Mouse (Mus musculus) heart, postnatal 4 days (tissue): ENCODE measurements around the gene Pou2af1. TPM values are rescaled to one million over a fixed set of nuclear protein-coding genes. Genes with fewer than 3 reads are reported as not detected.

ENCODE experiments used
- DNase-seq: peaks from one replicate; pipeline ENCODE4 v3.0.0; 2021
- total RNA-seq, 2 experiments: library from RNA; stranded (reverse); gene quantifications; 2 replicates each; pipeline ENCODE4 v1.2.3; 2021

Gene Pou2af1
- under 1 TPM; 0.32 to 0.45 TPM for total RNA-seq

DNA sequence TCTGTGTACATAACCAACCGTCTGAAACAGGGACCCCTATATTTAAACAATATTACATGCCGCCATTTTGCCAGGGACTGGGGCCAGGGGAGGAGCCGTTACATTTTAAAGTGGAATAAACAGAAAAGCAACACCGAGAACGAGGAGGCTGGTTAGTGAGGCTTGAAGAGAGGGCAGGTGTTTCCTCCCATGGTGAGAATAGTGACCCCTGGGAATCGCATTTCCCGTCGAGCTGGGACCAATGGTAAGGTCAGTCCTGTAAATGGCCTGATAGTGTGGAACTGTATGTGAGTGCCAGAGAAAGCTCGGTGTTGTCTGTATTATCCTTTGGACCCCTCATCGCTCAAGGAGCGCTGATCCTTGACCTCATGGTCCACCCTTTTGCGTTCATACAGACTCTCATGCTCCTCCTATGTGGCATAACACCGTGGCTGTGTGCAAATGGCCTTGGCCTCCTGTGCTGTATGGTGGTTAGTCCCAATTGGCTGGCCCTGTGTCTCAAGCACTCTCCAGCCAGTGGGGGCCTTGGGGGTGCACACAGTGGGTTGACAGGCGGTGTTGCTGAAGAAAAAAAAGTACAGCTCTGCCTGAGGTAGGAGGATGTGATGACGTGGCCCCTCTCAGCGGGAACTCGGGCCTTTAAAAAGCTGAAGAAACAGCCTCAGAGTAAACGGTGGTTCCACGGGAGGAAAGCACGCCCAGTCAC lies at the start of gene Pou2af1:
Pou2af1 (plus strand) TSS at position 686 of the 706 bp plus-strand sequence.
- DNase-seq: no peak

DNA sequence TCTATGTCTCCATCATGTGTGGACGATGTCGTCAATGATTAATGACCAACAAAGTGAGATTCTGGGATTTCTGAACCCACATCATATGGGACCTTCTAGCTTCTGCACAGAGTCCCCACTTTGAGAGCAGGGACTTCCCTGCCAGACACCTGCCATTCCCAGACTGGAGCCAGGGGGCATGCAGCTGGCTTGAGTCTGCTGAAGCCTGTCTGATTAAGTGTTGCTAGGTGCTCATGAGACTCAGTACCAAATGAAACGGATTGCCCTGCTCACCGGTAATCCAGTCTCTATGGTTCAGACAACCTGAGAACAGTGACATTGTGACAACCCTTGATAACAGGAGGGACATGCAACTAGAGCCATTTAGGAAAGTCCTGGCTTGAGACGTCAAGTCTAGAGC lies 49.5 kb upstream of the Pou2af1 start:
- DNase-seq: no peak

DNA sequence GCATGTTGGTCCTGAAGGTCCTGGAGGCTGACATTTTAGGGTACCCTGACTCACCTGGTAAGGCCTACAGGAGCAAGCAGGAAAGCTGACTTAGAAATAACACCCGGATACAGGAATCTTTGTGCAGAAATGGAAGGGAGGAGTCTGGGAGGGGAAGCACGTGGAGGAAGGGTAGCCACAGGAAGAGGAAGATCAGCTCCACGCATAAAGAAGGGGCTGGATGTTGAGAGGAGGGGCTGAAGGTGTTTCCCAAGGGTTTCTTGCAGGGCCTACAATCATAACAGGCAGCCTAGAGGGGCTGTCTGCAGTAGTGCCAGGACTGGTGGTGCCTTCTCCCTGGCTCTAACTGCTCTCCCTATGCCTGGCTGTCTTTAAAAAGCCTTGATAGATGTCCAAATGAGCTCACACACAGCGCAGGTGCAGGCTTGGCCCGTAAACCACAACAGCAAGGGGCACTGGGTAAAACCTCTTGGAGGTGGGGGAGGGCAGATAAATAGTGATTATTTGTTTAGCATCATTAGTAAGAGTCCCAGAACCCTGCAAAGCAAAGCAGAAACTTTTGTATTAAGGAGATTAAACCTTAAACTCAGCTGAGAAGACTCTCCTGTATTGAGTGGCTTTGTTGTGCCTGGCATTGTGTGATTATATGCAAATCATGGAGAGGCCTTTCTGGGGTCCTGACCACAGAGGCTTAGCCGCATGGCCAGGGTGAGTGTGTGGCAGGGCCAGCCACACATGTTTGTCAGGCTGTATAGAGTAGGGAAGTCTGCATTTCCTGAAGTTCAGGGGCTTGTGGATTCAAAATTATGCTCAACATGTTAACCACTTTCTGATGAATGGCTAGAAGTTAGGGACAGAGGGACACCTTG lies 48.0 kb upstream of the Pou2af1 start, which contains the start of gene Gm32742:
Gm32742 (minus strand) TSS at position 206 of the 869 bp plus-strand sequence.
- no peak for DNase-seq

DNA sequence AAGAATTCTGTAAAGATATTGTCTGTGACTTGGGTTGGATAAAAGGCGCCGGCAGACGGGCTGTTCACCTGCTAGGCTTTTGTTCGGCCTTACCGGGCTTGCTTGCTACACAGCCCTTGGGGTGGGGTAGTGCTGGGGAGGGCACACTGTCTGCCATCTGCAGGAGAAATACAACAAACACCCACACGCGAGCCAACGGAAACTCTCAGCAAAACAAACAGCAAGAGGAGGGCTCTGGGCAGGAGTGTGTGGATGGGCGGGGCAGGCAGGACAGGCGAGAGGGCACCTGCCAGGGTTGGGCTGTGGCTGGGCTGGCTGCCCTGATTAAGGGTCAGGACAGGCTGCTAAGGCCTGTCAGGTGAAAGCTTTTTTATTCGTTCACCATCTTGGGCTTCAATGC lies 45.6 kb upstream of the Pou2af1 start:
- no peak for DNase-seq

GRCm38 (mm10) chr9:51168698-51169097 lies 44.8 kb upstream of the Pou2af1 start:
- DNase-seq: no peak

- DNase-seq: no peak
These were observed 44.4 kb upstream of the Pou2af1 start for GRCm38 (mm10) chr9:51169133-51169532.

GRCm38 (mm10) chr9:51170298-51170697 lies 43.2 kb upstream of the Pou2af1 start:
- DNase-seq: no peak

- DNase-seq: no peak
These were observed 38.5 kb upstream of the Pou2af1 start for GRCm38 (mm10) chr9:51174890-51175464.

- DNase-seq: no peak
These were observed 37.8 kb upstream of the Pou2af1 start for GRCm38 (mm10) chr9:51175722-51176121.

DNA sequence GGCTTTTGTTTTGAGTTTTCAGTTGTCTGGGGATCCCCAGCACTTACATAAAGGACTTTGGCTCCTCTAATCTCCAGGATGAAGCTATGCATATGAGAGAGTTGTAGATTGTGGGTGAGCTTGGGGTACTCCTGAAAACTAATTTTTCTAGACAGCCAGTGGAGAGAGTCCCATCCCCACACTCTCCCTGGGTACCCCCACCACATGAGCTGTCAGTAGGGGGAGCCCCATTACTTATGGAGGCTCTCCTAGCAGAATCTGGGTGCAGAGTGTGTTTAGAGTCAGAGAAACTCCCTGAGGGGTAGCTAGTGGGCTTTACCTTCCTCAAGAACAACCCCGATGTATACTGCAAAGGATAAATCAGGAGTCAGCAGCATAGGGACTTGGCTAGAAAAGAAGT lies 35.2 kb upstream of the Pou2af1 start:
- no peak for DNase-seq

DNA sequence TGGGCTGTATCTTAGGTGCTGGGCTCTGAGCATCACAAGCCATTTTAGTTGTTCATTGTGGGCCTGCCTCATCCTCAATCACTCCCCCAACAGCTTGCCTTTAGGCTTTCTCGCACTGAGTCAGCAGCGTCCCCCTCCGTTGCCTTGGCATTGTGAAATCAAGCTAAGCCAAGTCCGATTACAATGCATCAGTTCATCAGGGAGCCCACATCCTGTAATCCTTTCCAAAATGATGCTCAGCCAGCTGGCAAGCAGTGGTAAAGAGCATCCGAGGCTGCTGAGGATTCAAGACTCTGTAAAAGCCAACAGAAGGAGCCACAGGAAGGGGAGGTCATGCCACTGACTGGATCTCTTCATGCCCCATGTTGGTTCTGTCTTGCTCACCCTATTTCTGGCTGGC lies 32.9 kb upstream of the Pou2af1 start:
- DNase-seq: peak; percentile 18

DNA sequence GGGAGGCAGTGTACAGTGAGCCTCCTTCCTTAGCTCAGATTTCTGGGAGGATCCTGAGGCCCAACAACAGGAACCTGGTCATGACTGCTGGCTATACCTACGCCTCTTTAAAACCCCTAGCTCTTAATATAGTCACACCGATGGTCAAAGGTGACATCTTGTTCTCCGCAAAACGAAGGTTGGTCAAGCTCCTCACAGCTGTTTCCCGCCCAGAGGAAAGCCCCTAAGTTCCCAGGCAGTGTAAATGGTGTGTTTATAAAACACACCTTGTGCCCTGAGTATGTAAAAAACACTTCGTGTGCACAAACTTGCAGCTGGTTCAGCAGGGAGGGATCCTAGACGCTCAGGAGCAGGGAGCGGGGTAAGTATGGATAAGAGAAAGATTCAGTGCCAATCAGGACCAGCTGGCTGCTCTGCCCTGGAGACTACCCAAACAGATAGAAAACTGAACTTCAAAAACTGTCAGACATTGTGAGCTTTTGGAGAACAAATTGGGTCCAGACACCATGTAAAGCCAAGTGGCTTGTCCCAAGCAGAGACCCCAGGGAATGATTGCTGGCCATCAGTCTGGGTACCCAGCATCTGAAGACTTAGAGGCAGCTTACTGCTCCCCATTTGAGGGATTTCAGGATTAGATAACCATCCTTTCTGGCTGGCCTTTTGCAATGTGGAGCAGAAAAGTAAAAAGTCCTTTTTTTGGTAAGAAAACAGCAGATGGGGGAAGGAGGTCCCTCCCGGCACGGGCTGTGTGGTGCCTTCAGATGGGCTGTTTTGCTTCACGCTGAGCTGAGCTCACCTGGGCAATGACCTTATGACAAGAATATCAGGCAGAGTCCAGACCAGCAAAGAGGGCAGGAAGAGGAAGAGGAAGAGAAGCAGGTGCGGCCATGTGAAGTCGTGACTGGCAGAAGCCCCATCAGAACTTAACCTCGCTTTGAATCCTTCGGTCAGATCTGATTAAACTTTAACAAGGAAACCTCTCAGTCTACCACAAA lies 30.5 kb upstream of the Pou2af1 start:
- DNase-seq: no peak

- no peak for DNase-seq
These were observed 28.1 kb upstream of the Pou2af1 start for GRCm38 (mm10) chr9:51185386-51185785.

DNA sequence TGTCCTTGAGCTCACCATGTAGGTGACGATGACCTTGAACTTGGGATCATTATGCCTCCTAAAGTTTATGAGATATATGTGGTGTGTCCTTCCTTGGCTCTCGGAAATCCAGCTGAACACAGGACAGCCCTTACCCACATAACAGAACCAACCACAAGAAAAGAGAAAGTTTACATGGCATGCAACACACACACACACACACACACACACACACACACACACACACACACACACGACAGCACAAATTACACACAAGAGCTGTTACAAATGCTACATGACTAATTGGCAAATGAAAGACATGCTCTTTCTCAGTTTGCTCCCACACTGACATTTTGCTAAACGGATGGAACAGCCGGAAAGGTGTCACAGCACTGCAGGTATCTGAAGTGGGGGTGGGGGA lies 27.6 kb upstream of the Pou2af1 start:
- no peak for DNase-seq

- no peak for DNase-seq
These were observed 22.9 kb upstream of the Pou2af1 start for GRCm38 (mm10) chr9:51190655-51191054.

GRCm38 (mm10) chr9:51194790-51195189 lies 18.7 kb upstream of the Pou2af1 start:
- DNase-seq: no peak

DNA sequence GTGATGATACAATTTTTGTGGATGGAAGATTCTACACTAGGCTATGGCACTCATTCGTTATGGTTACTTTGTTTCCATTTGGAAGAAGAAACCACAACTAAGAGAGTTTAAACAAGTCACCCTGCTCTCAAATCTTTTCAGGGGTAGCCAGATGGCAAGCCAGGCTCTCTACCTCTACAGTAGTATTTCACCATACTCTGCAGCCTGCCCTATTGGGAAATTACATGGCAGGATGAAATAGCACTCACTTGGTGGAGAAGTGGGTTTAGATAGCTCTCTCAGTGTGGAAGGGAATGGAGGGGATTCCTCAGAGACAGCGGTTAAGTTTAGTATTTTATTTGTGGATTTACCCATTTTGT lies 4.6 kb upstream of the Pou2af1 start:
- no peak for DNase-seq

DNA sequence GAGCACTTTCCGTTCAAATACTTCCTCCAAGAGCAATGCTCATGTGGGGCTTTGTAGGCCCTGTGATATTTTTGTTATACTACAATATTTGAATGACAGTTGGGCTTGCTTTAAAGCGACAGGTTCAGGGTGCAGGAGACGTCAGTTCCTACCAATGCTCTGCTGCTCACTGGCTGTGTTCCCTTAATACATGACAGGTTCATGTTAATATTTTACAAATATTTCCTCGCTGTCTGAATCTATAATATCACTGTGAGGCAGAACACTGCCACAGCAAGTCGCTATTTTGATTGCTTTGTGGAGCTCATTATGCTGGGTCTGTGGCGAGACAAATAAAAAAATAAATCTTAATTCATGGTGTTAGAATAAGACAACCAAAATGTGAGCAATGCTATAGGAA lies 2.3 kb upstream of the Pou2af1 start:
- no peak for DNase-seq

DNA sequence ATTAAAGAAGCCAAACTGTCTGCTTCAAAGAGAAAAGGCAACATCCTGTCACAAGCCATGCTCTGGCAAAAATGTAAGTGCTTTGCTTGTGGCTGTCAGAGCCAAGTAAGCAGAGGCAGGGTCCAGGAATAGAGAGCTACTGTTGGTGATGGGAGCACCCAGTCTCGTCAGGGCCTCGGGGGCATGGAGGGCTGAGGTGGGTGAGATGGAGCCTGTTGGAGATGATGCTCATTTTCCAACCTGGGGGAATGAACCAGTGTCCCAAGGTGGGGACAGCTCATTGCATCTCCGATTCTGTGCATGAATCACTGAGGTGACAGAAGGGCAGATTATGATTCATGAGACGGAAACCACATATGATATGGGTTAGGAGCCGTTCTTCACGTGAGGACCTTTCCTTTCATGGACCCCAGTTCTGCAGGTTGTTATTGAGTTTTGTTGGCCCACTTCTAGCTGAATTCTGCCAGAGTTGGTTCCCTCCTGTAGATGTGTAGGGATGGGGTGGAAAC lies 275 bp downstream of the Pou2af1 start:
- no peak for DNase-seq

DNA sequence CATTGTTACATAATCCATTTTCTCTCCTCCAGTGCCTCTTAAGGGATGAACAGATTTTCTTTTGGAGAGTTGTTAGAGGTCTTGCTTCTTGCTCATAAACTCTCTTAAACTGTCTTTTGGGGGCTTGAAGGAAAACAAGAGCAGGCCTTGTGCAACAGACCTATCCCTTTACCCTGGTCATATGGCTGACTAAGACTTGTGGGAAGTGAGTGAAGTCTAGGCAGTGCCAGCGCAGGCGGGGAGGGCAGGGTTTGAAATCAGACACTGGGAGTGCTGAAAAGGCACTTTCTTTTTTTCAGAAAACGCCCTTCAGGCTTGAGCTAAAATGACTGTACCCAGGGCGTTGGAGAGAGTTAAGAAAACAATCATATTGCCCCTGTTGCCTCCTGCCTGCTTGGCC lies 1.8 kb downstream of the Pou2af1 start:
- DNase-seq: no peak

DNA sequence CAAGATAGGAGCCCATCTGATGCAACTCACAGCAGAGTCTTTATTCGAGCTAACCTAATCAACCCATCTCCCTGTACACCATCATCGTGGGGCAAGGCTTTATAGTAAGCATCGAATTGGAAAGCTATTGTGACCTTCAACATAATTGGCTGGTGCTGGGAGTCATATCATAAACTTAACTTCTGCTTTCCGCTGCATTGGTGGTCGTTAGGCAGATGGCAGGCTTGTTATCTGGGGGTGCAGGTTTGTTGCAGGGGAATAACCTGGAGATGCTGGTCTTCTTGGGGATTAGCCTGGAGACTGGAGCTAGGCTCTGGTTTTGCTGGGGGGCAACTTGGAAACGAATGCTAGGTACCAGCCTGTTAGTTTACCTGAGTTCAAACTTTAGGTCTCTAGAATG lies 2.4 kb downstream of the Pou2af1 start:
- DNase-seq: no peak

GRCm38 (mm10) chr9:51225636-51226166 lies 12.2 kb downstream of the Pou2af1 start:
- DNase-seq: no peak
